Mouse (Mus musculus) heart, adult 18-20 months (tissue): Measurements from ENCODE around the gene Olfr1410. TPM values are rescaled to one million over a fixed set of nuclear protein-coding genes. Genes with fewer than 3 reads are reported as not detected.

ENCODE experiments used
- DNase-seq, 2 experiments: peaks; one replicate each; pipeline ENCODE4 v3.0.0; 2021 to 2022; ENCODE audit warnings: mixed read lengths in 1 of 2
- long read RNA-seq, 2 experiments: library from polyadenylated mRNA; stranded (forward); transcript quantifications; one replicate each; pipeline ENCODE4 v2.0.0; 2021
- total RNA-seq, 2 experiments: library from RNA; stranded (reverse); gene quantifications; 2 replicates each; pipeline ENCODE4 v1.2.3; 2021

The Olfr1410 gene
- total RNA-seq: not detected
- long read RNA-seq, experiment 1: 0 reads
- long read RNA-seq, experiment 2: 0 reads

- DNase-seq: no peak
Observed at GRCm38 (mm10) chr1:92605482-92605881, at the start of gene Olfr1410. TSS of gene Olfr1410 (plus strand) at chr1:92605782.

GRCm38 (mm10) chr1:92571022-92571421 lies 34.6 kb upstream of the Olfr1410 start, which contains the start of gene Olfr1413:
TSS of gene Olfr1413 (plus strand) at chr1:92571322.
- DNase-seq: no peak

DNA sequence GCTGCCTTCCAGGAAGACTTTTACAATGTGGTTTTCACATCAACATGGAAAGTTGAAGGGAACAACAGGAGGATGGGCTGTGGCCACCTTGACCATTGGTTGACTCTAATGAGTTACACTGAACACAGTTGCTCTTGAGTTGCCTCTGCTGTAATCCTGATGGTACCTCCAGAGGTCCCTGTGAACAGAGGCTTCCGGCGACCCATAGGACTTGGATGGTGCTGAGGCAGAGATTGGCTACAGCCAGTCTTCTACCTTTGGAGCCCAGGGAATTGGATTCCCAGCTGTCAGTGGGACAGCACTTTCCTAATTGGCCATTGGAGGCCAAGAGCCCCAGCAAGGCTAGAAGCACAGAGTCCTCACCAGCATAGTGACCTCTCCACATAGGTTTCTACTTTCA lies 20.1 kb upstream of the Olfr1410 start, which contains the start of gene Olfr1412:
Gene Olfr1412 (plus strand): TSS at position 301 of the 400 bp plus-strand sequence.
- DNase-seq: no peak

GRCm38 (mm10) chr1:92594111-92594510 lies 11.5 kb upstream of the Olfr1410 start, which contains the start of gene Olfr1411:
TSS of gene Olfr1411 (plus strand) at chr1:92594411.
- DNase-seq: no peak

GRCm38 (mm10) chr1:92596019-92596418 lies 9.6 kb upstream of the Olfr1410 start:
- DNase-seq: no peak

DNA sequence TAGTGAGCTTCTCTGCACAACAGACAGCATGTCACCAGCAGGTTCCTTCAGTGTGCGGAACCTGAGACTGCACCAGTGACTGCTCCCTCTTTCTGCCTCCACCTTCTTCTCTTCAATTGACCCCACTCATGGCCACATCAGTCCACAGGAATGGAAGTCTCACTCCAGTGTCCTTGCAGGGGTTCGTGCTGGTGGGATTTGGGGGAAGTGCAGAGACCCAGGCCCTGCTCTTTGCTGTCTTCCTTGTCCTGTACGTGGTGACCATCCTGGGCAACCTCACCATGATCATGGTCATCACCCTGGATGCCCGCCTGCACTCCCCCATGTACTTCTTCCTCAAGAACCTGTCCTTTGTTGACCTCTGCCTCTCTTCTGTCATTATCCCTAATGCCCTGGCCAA lies 2.1 kb downstream of the Olfr1410 start:
- DNase-seq: no peak

GRCm38 (mm10) chr1:92611008-92611407 lies 5.4 kb downstream of the Olfr1410 start:
- DNase-seq: peak; percentile 14 to 68

DNA sequence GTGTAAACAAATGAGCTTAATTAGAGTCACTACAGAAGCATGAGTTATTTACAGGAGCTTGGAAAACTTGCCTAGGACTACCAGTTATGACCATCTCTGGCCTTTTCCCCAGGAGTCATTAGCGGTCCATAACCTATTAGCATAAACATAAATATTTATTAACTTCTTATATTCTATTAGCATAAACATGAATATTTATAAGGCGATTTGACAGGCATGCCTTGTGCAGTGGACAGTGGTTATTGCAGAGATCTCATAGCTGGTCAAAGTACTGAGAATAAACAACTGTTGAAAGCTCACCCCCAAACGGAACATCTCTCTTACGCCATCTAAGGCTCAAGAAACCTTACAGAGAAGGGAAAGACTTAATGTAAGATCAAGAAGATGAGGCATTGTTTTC lies 7.6 kb downstream of the Olfr1410 start:
- no peak for DNase-seq

DNA sequence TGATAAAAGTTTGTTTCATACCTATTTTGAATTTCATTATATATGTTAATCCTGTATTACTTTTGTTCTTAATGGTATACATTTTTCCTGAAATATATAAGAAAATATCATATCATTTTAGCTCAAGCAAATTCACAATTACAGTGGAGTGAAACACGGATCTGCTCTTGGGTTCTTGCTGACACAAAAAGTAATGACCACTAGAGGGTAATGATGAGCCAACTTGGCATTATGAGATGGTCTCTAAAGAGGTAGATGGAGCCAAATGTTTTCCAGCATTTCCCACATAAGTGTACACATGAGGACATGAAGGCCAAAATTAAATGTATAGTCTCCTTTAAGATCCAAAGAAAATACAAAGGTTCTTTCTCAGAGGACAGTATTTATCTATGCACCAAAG lies 8.9 kb downstream of the Olfr1410 start:
- DNase-seq: no peak

DNA sequence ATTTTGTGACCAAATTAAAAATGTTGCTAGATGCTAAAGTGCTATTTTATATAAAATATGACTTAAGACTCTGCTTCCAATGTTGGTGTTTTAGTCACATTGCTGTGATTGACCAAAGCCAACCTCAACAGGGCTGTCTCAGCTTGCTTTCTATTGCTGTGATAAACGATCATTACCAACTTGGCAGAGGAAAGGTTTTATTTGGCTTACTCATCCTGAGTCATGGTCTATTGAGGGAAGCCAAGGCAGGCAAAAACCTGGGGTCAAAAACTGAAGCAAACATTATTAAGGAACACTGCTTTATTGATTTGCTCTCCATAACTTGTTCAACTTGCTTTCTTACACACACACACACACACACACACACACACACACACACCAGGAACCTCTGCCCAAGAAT lies 10.5 kb downstream of the Olfr1410 start:
- no peak for DNase-seq

DNA sequence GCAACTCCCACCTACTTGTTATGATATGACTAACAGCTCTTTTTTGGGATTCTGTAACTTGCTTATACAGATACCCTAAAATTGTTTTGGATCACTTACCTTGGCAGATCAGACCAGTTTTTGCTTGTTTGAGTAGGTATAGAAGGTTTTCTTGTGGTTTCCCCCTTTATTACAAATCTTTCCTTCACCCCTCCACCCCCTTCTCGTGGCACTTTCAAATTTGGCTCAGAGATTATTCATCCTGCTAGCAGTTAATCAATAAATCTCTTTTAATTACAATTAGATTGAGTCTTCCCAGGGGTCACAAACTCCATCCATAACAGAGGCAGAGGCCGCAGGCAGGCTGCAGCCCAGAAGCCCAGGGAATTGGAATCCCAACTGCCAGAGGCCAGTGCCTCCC lies 11.9 kb downstream of the Olfr1410 start, which contains the start of gene Olfr12:
Gene Olfr12 (plus strand): TSS at position 301 of the 400 bp plus-strand sequence.
- no peak for DNase-seq

- no peak for DNase-seq
Observed at GRCm38 (mm10) chr1:92618360-92618759, 12.8 kb downstream of the Olfr1410 start.

- DNase-seq: no peak
Observed at GRCm38 (mm10) chr1:92628227-92628626, 22.6 kb downstream of the Olfr1410 start.

GRCm38 (mm10) chr1:92632196-92632595 lies 26.6 kb downstream of the Olfr1410 start:
- no peak for DNase-seq

DNA sequence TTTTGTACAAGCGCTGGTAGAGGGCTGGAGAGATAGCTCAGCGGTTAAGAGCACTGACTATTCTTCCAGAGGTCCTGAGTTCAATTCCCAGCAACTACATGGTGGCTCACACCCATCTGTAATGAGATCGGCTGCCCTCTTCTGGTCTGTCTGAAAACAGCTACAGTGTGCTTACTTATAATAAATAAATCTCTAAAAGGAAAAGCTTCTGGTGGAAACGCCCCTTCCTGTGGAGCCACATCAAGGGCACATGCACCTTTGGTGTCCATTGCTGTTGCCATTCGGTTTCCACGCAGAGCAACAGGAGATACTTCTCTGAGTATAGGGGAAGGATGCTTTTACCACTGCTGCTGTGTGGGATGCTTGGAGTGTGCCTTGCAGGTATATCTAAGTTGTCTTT lies 27.4 kb downstream of the Olfr1410 start:
- no peak for DNase-seq

DNA sequence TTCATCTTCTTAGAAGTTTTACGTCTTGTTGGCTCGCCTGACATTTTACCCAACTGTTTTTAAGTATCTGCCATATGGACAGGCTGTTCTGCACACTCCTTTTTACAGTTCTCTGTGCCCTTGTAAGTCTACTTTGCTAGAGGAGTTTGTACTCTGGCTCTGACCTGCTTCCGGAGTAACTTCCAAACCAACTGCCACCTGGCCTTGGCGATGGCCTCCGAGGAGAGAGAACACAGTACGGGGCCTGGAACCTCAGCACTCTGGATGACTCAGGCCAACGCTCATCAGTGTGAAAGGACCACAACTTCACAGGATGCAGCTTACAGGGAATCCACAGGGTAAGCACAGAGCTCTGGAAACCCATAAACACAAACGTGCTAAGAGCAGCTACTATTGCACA lies 28.1 kb downstream of the Olfr1410 start:
- DNase-seq: no peak

- DNase-seq: no peak
Observed at GRCm38 (mm10) chr1:92634569-92634968, 29.0 kb downstream of the Olfr1410 start.

DNA sequence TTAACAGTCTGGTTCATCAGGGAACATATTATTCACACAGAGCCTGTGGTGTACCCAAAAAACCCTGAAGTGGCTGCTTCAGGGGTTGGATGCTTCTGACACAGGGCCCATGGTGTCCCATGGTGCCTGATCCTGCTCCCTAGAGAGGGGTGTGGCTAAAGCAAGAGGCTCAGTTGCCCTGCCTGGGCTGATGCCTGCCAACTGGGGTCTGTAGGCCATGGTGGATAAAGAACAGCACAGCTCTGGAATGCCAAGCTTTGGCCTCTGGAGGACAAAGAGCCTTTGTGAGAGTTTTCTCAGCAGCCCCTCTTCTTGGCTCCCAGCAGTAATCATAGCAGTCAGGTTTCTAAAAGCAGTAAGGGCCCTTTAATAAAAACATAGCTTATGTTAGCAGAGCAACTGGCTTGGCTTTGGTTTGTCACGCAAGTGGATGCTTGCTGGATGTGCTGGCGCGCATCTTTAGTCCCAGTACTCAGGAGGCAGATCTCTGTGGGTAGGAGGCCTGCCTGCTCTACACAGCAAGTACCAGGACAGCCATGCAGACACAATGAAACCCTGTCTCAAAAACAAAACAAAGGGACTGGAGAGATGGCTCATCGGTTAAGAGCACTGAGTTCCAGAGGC lies 29.5 kb downstream of the Olfr1410 start:
- no peak for DNase-seq

DNA sequence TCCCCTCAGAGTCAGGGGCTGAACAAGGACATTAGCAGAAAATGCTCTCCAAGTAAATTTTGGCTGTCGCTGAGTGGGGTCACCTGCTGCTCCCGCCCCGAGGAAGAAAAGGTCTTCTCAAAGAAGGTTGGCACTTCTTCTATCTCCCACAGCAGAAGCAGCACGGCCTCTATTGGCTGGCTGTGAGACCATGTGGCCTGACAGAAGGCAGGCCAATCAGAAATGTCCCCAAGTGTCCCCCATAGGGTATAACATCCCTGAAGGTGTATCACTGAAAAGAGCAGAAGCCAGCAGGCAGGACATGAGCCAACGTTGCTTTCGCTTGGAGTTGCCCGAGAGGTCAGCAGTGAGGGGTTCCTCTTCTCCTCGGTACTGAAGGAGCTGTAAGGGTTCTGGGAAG lies 30.4 kb downstream of the Olfr1410 start:
- DNase-seq: no peak

DNA sequence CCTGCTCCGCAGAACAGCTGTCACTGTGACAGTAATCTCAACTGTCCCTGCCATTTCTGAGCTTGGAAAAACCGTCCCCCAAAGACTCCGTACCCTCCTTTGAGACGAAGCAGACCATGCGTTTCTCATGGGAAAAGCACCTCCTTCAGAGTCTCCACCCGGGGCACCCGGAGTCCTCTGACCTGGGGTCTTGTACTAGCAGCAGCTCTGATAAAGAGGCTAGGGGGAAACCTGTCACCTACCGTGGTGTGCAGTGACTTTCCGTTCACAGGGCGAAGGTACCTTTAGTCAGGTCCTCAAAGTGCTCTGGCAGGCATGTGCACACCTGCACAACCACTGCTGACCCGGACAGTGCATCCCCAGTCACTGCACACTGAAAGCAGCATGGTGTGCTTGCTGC lies 31.1 kb downstream of the Olfr1410 start:
- DNase-seq: no peak

DNA sequence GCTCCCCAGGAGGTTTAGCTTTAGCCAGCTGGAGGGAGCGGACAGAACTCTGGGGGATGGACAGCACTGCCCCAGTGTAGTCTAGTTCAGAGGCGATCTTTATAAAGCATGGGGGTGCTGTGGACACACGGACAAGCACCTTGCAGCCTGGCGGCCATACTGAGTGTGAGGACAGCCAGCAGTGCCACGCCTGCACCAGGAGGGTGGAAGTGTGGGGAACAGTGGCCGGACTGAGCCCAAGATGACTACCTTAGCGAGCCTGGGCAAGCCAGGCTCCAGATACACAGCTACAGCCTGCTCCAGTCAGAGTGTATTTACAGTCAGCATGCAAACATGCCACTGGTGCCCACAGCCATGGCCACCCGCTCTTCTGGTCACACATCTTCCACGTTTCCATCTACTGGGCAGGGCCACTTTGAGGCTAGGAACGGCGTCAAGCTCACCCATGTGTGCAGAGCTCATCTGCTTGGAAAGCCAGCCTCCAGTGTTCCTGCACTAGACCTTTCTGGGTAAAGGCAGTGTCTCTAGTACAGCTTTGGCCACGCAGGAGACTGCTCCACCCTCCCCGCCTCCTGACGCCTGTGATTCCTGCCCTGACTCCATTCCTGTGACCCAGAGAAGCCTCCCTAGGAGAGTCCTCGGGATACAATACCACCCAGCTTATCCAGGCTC lies 32.1 kb downstream of the Olfr1410 start:
- DNase-seq: no peak

GRCm38 (mm10) chr1:92638181-92638580 lies 32.6 kb downstream of the Olfr1410 start:
- no peak for DNase-seq

DNA sequence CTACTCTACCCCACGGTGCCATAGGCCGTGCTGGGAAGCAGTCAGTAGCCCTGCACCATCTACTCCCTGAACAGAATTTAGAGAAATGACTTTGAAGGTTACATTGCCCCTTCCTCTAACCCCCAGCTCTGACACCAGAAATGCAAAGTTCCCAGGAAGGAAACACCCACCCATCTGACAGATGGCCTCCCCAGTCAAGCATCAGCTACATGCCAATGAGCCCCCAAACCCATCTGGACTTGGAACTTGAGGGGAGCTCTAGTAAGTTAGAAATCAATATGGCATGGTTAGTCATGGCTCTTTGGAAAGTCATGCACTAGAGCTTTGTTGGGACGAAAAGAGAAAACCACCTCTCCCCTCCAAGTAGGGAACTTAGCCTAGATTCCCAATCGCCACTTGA lies 33.2 kb downstream of the Olfr1410 start:
- no peak for DNase-seq

GRCm38 (mm10) chr1:92640393-92640792 lies 34.8 kb downstream of the Olfr1410 start:
- DNase-seq: no peak
